Mouse (Mus musculus): Measurements from ENCODE around the gene Gm19345. TPM values are rescaled to one million over a fixed set of nuclear protein-coding genes. Genes with fewer than 3 reads are reported as not detected.

Gm19345 gene
- total RNA-seq, 2 experiments from 2014 or later = not detected

DNA sequence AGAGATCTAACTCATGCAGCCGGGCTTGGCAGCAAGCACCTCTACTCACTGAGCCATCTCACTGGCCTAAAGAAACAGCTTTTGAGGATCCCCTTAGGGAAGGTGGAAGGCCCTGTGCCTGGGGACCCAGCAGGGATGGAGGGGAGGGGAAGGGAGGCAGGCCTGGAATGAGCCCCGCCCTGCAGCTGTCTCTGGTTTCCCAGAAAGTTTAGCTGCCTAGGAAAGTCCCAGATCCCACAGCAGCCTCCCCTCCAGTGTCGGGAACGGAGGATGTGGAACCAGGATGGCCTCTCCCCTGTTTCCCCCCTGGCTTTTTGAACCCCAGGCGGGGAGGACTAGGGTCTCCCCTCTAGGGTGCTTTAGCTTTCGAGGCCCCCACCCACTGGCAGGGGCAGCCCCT is 25.0 kb upstream of the Gm19345 start:
- ATAC-seq (replicated peaks; ENCODE audit: poor library complexity) = no peak

DNA sequence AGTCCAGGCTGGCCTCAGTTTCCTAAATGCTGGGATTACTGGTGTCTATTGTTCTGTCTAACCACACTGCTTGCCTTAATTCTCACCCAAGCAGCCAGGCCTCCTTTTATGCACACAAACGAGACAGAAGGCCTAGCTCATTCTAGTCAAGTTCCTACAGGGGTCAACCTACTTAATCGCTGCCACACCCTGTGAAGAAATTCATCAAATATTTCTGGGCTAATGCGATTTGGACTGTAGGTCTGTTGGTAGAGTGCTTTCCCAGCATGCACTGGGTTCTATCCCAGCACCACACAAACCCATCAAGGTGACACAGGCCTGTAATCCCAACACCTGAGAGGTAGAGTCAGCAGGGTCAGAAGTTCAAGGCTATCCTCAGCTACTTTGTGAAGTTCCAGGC is 22.1 kb upstream of the Gm19345 start:
- no peak for ATAC-seq (replicated peaks; ENCODE audit: poor library complexity)

DNA sequence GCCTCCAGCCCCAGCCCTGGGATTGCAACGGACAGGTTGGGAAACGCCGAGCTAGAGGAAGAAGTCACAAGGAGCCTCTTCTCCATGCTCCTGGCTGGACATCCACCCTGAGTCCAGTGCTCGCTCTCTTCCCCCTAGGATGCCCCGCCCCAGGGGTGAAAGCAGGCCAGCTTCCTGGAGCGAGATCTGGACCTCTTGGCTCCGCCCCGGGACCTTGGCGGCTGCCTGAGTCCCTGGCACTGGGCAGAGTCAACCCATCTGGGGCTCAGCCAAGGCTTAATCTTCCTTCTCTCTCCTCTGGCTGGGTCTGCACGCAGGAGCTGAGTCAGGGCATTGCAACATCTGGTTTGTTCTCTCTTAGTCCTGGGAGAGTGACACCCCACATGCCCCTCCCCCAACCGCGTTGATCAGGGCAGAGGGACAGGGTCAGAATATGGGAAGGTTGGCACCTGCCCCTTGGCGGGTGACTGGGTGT is 21.1 kb upstream of the Gm19345 start:
- peak; percentile 94 for ATAC-seq (replicated peaks; ENCODE audit: poor library complexity)

DNA sequence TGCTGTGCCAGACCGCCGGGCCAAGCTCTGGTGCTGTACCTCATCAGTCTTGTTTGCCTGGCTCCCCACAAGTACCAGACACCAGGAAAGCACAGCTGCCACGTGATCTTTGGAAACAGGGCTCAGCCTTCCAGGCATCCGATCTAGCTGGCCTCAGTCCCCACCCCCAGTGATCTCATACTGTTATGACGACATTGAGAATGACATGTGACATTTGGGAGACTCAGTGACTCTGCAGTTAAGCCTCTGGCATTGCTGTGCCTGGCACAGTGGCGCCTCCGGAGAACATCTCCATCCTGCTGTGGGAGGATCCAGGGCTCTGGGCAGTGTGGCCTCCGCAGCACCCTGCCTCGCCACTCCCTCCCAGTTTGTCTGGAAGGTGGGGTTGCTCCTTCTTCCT is 20.0 kb upstream of the Gm19345 start:
- ATAC-seq (replicated peaks; ENCODE audit: poor library complexity) = peak; percentile 38

DNA sequence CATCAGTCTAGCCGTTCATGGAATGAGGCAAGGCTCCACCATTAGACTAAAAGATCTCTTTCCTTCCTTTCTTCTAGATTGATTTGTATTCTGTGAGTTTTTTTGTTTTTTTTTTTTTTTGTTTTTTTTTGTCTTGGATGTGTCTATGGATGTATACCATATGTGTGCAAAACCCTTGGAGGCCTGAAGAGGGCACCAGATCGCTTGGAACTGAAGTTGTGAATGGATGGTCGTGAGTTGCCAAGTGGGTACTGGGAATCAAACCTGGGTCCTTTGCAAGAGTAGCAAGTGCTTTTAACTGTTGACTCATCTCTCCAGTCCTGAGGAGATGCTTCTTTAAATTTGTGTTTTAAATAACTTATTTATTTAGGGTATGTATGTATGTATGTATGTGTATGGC is 17.7 kb upstream of the Gm19345 start:
- ATAC-seq (replicated peaks; ENCODE audit: poor library complexity) = no peak

DNA sequence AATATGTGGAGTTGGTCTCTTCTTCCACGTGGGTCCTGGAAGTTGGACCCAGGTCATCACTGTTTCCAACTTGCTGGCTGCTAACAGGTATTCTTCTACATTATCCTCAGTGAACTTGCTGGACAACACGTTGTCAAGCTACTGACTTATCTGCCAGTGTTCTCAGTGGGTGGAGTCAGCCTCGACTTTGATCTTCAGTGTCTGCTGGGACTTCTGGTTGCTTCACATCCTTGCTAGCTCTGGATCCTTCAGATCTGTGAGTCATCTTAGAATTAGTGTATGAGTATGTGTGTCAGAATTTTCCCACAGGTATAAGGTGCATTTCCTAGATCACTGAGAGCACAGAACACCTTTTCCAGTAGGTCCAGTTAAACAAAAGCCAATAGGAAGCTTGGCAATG is 15.0 kb upstream of the Gm19345 start:
- no peak for ATAC-seq (replicated peaks; ENCODE audit: poor library complexity)

DNA sequence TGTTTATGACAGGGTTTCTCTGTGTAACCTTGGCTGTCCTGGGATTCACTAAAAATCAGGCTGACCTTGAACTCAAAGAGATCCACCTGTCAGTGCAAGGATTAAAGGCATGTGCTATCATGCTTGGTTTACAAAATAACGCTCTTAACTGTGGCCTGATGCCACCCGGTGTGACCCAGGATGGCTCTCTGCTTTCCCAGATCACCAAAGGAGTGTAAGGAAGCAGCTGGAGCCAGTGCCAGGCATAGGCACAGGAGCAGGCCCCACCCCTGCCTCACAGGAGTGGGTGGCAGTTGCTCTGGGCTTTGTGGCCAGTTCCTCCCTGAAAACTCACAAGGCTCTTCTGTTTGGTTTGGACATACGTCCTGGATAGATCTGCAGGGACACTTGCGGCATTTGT is 11.4 kb upstream of the Gm19345 start:
- no peak for ATAC-seq (replicated peaks; ENCODE audit: poor library complexity)

DNA sequence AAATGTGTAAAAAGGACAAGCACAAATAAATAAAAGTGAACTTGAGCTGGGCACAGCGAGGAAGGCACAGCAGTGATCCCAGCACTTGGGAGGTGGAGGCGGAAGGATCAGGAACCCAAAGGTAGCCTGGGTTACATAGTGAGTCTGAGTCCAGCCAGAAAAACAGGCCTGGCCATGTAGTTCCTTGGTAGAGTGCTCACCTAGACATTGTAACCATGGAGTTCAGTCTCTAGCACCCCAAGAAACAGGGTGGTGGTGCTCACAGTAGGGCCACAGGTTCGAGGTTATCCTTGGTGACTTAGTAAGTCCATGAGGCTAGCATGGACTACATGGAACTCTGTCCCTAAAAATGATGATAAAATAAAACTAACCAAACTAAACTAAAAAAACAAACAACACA is 10.9 kb upstream of the Gm19345 start:
- ATAC-seq (replicated peaks; ENCODE audit: poor library complexity) = no peak

DNA sequence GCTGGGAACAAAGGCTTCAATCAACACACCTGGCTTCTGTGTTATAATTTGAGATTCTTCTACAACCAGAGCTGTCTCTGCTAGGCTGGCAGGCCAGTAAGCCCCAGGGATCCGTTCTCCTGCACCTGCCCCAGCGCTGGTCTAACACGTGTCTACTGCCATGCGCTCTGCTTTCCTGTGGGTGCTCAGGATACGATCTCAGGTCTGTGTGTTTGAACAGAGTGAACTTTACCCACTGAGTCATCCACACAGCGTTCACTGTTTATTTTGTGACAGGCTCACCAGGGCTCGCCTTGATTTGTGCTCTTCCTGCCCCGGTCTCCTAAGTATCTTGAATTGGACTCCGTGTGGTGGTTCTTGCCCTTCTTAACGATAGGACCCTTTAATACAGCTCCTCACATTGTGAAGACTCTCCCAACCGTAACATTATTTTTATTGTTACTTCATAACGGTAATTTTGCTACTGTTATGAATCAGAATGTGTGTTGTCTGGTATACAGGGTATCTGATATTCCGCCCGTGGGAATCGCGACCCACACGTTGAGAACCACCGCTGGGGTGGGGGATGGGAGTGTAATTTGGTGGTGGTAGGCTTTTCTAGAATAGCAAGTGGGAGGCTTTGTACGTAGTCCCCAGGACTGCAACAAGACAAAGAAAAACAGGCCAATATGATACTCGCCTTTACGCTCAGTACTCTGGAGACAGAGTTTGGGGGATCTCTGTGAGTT is 10.0 kb upstream of the Gm19345 start:
- no peak for ATAC-seq (replicated peaks; ENCODE audit: poor library complexity)

DNA sequence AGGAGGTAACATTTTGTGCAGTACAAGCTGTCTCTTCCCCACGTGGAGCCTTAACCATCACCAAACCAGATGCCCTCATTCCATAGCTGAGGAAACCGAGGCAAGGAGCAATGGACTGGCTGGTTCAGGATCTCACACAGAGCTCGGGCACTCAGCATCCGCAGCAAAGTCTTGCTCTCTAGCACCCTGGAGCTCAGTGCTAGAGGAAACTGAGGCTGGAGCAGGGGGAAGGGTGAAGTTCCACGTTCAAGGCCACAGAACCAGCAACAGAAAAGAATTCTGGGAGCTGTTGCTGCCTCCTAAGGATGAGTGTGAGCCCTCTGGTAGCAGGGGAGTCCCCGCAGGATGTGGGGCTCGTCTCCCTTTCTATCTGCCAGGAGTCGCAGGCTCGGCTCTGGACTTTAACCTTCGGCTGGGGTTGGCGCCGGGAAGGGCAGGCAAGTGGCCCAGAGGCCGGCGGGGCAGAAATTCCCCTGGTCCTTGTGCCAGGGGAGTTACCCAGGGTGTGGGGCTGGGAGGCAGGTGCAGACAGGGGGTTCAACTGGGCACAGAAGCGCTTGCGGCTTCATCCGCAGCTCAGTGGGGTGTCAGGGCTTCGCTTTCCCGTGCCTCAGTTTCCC is 8.8 kb upstream of the Gm19345 start:
- ATAC-seq (replicated peaks; ENCODE audit: poor library complexity) = no peak

DNA sequence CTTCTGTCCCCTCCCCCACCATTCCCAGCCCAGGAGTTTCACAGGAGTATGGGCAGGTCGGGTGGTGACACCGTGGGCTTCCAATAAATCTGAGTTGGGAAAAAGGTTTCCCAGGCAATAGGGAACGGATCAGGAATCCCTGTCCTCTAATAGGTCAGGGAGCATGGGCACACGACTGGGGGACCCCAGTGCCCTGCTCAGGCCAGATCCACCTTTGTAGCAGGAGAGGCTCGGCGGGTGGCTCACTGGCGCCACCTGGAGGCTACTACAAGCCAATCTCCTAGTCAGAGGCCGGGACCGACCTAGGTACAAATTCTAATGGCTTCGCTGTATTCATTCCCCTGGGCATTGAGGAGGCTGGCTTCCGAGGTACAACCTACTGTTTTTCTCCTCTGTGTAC is 8.2 kb upstream of the Gm19345 start:
- peak; percentile 66 for ATAC-seq (replicated peaks; ENCODE audit: poor library complexity)

DNA sequence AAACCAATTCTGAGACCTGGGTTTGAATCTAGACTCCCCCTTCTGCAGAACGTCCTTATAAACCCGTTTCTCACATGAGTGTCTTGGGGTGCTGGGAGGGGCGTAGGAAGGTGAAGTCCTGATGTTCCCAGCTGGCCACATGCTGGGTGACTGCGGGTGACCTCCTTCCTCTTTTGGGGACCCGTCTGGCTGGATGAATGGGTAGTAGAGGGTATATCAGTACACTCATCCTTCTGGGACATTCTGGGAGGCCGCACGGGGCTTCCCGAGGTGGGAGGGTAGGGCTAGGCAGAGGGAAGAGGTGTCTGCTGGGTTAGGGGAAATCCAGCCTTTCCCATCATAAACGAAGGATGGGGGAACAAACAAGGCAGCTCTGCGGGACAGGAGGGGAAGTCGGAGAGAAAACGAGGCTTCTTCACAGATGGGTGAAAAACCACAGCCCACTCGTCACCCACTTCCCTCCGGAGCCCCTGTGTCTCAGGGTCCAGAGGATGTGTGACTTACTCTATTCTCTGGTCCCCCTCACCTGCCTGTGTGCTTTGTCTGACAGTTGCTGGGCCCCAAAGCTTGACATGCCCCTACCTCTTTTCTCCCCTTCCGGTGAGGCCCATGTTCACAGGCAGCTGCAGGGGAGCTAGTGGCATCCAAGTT is 7.2 kb upstream of the Gm19345 start:
- ATAC-seq (replicated peaks; ENCODE audit: poor library complexity) = peak; percentile 65

DNA sequence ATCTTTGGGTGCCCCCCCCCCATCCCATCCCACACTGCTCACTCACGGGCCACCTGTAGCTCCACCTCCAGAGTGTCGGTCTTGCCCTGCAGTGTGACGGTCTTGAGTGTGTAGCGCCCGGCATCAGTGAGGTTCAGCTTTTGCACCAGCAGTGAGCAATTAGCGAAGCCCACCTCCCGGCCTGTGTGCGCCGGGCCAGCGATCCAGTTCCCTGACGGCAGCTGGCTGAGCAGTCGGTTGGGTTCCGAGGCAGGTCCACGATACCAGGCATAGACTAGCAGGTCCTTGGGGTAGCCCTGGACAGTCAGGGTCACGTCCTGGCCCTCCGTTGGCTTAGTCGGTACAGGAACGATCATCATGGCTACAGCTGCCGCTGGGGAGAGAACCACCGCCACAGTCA is 1.7 kb downstream of the Gm19345 start:
- ATAC-seq (replicated peaks; ENCODE audit: poor library complexity) = no peak

DNA sequence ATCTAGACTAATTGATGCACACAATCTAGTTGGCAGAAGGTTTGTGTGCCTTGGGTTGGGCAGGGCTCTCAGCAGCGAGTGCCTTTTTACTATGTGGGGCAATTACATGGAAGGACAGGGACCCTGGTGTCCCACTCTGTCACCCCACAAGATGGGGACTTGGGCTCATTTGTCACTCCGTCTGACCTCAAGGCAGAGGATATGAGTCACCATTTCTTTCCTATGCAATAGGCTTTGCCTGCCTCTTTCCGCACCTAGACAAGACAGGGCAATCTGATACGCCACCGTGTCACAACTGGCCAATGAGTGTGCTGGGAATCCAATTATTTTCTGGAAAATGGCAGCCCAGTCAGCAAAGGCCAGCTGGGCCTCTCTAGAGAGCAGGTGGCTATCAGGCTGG is 3.9 kb downstream of the Gm19345 start:
- ATAC-seq (replicated peaks; ENCODE audit: poor library complexity) = peak; percentile 51; the same call in 1 of the 2 replicates

DNA sequence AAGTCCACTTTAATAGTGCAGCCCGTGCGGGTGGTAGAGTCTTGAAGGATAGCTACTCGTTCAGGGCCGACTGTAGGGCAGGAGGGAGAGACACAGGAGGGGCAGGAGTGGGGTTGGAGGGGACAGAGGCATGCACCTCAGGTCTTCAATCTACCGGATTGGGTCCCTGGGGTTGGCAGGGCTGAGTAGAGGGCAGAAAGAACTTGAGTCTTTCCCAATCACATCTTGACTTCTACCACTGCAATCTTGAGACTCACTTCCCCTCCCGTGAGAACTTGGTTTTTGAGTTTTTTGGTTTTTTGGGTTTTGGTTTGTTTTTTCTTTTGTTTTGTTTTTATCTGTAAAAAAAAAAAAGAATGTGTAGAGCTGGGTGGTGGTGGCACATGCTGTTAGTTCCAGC is 4.5 kb downstream of the Gm19345 start:
- ATAC-seq (replicated peaks; ENCODE audit: poor library complexity) = peak; percentile 60

DNA sequence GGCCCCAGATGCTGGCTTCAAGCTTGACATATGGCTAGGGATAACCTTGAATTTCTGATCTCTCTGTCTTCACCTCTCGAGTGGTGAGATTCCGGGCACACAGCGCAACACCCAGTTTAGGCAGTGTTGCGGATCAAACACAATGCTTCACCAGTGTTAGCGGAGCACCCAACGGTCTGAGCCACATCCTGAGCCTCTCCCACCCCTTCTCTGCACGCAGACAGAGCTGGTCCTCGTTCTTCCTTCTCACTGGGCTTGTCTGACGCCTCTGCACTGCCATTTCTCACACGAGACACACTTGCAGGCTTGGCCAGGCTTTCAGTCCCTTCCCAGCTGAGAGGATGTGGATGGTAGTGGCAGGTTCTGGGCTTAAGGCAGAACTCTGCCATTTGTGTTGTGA is 7.9 kb downstream of the Gm19345 start:
- no peak for ATAC-seq (replicated peaks; ENCODE audit: poor library complexity)

DNA sequence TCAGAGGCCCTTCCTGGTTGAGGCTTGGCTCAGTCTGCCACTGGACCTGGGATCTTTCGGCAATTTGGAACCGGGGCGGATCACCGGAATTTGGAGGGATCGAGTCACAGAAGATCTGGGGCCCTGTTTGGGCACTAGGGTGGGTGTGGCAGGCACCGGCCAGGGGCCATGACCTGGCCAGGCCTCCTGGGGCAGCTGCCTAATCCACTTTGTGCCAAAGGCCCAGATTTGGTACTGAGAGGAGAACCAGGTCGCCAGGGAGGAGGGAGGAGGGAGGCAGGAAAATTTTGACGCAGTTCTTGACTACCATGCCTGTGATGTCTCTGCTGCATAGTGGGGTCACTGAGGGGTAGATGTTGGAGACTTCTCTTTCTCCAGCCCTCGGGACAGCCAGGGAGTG is 9.4 kb downstream of the Gm19345 start, which contains the start of gene Ceacam16:
Gene Ceacam16 (minus strand): TSS at position 101 of the 400 bp plus-strand sequence.
- no peak for ATAC-seq (replicated peaks; ENCODE audit: poor library complexity)

DNA sequence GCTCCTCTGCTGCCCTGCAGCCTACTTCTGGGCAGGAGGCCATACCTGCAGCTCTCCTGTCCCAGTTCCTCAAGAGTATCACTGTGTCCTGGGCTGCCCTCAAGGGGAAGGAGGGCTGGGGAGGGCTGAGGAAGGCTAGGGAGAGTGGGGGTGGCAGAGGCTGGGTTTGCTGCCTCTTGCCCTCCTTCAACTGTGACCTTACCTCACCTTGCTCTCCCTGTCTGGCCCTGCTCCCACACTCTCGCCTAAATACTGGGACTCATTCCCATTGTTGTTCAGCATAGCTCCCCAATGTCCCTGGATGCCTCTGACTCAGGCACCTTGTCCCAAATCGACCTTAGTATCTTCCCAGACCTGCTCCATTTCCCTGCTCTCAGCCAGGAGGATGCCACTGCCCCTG is 12.4 kb downstream of the Gm19345 start:
- no peak for ATAC-seq (replicated peaks; ENCODE audit: poor library complexity)

DNA sequence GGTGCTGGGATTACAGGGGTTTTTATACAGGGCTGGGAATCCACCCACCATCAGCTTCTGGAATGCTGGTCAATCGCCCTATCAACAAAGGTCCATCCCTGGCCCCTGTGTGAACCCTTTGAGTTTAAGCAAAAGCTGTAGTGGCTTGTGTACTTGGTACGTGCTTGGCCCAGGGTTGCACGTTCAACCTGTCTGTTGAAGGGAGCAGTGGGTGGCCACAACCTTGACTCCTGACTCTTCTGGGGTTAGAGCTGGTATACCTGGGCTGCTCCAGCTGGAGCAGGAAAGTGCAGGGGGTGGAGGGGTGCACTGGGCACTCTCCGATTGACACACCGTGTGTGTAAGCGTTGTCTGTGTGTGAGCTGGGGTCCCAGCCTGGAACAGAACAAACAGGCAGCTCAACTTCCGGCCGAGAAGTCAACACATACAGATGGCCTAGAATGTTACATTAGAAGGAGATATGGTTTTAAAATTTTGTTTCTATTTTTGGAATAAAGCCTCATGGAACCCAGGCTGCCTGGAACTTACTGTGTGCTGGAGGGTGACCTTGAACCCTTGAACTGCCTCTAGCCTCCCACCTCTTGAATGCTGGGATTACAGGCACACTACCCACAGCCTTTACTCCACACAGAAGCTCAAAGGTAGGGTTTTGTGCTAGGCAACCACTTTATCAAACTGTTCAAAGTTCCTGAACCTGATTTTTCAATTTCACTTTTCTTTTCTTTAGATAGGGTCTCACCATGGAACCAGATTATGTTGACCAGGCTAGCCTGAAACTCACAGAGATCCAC is 13.6 kb downstream of the Gm19345 start:
- ATAC-seq (replicated peaks; ENCODE audit: poor library complexity) = no peak

DNA sequence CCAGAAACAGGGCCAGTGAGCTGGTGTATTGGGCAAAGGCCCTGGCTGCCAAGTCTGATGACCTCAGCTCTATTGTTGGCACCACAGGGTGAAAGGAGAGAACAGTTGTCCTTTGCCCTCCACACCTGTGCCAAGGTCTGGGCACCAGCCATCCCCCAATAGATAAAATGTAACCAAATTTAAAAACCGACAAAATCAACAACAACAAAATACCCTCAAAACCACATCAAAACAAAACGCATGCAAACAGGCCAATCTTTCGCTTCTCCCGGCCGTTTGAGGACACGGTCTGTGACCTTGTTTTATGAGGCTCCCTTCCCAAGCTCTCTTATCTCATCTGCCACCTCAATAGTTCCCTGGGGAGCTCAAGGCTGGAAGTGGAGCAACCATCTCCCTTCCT is 14.7 kb downstream of the Gm19345 start:
- ATAC-seq (replicated peaks; ENCODE audit: poor library complexity) = no peak

DNA sequence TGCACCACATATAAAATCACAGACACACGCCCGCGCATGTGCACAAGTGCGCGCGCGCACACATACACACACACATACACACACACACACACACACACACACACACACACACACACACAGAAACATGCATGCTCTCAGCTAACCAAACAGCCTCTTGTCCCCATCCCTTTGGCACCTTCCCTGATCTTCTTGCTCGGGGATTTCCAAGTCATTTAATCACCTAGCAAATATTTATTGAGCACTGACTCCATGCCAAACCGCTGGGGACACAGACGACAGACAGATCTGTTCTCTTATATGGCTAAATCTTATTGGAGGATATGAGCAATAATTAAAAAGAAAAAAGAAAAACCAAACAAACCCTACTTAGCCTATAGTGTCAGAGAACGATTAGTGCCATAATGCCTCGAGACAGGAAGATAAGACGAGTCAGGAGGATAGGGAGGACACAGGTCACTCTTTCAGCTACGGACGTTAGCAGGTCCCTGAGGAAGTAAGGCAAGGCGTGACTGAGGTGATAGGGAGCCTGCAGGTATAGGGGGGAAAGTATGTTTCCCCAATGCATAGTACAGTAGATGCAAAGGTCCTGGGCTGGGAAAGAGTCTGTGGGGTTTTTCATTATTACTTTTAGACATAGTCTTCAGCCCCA is 16.1 kb downstream of the Gm19345 start:
- ATAC-seq (replicated peaks; ENCODE audit: poor library complexity) = no peak

Measured in megakaryocyte progenitor cell, adult 5-6 weeks (primary cell).